Mouse (Mus musculus): ENCODE results near the gene Cd151. TPM values are rescaled to one million over a fixed set of nuclear protein-coding genes. Genes with fewer than 3 reads are reported as not detected.

The Cd151 gene
- polyA plus RNA-seq, 1 experiment from 2014 or later, result 49.6 TPM

DNA sequence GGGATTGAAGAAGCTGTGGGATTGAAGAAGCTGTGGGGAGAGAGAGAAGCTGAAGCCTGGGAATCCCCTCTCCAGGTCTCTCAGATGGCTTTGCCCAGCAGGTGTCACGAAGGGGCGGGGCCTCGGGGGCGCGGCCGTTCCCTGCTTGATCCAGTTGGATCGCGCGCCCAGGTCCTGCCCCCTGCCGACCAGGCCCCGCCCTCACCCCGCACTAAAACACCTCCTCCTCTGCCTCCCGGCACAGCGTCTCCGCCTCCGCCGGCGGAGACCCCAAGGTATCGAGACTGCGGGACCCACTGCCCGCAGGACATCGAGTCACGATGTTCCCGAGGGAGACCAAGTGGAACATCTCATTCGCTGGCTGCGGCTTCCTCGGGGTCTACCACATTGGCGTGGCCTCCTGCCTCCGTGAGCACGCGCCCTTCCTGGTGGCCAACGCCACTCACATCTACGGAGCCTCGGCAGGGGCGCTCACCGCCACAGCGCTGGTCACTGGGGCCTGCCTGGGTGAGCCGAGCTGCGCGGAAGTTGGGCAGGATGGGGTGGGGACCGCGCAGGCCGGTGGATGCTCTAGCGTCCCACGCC, 12.1 kb upstream of the Cd151 start, which contains the start of gene Pnpla2:
Gene Pnpla2 (plus strand): TSS at position 232 of the 585 bp plus-strand sequence.
- Histone ChIP-seq H3K9ac (replicated peaks; ENCODE audit: low read depth, low read length) (peak within 1 kb of the TSS; percentile 55), H3K9me3 (ENCODE audit: control insufficient read depth, low read length) (no peaks in the 10 kb centered on the region), H3K4me1 (ENCODE audit: control insufficient read depth, insufficient read depth, low read length) (peaks cover 10% of the 10 kb centered on the region), H3K4me3 (ENCODE audit: low read depth, low read length) (peak within 1 kb of the TSS; percentile 49), H3K4me2 (ENCODE audit: low read depth, low read length) (peak within 1 kb of the TSS; percentile 71), H3K36me3 (ENCODE audit: control insufficient read depth, insufficient read depth, low read length) (peaks cover 20% of the 10 kb centered on the region; the same call in 1 of the 2 replicates), H3K27me3 (ENCODE audit: control insufficient read depth, insufficient read depth, low read length) (peaks cover 8% of the 10 kb centered on the region), H3K27ac (ENCODE audit: low read depth, low read length) (peak within 1 kb of the TSS; percentile 10; the same call in 1 of the 2 replicates)
- under 1% methylated on average over 45 of the region's 45 CpGs for WGBS
- ATAC-seq (ENCODE audit: low read depth), result peak; percentile 80

DNA sequence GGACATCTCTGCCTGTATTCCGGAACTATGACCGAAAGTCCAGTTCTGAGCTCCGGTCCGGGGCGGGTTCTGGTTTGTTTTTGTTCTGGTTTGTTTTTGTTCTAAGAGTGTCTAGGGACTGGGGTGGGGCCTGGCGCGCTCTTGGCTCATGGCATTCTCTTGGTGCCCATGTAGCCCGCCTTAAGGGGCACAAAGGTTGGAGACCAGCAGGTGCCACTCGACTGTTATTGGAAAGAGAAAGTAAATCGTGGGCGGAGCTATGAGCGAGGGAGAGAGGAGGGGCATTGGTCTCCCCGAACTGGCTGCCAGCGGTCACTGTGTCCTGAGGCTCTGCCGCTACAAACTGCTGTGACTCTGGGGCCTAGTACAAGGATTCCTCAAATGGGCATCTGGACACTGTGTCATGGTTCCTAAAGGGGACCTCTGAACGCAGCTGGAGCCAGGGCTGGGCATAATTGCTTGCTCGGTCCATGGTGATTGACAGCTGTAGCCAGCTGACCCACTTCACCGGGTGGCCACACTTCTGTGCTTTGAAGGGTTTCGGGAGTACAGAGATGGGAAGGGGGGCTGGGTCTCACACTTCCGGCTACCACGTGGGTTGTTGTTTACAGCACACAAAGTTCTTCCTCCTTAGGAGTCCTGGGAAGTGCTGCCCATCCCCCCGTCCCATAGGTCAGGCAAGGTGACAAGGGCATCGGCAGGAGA, 11.4 kb upstream of the Cd151 start:
- peak overlapping the region; percentile 71 for H3K4me2 ChIP-seq (ENCODE audit: low read depth, low read length)
- H3K36me3 ChIP-seq (ENCODE audit: control insufficient read depth, insufficient read depth, low read length), result peaks cover 16% of the 10 kb centered on the region; the same call in 1 of the 2 replicates
- peak overlapping the region; percentile 49 for H3K4me3 ChIP-seq (ENCODE audit: low read depth, low read length)
- H3K27me3 ChIP-seq (ENCODE audit: control insufficient read depth, insufficient read depth, low read length), result peaks cover 13% of the 10 kb centered on the region
- peak; percentile 41 for ATAC-seq (ENCODE audit: low read depth)
- H3K27ac ChIP-seq (ENCODE audit: low read depth, low read length), result peak overlapping the region; percentile 10; the same call in 1 of the 2 replicates
- H3K9me3 ChIP-seq (ENCODE audit: control insufficient read depth, low read length), result no peaks in the 10 kb centered on the region
- 1% methylated on average over 23 of the region's 23 CpGs for WGBS
- H3K9ac ChIP-seq (replicated peaks; ENCODE audit: low read depth, low read length), result peak overlapping the region; percentile 55
- peaks cover 10% of the 10 kb centered on the region for H3K4me1 ChIP-seq (ENCODE audit: control insufficient read depth, insufficient read depth, low read length)

DNA sequence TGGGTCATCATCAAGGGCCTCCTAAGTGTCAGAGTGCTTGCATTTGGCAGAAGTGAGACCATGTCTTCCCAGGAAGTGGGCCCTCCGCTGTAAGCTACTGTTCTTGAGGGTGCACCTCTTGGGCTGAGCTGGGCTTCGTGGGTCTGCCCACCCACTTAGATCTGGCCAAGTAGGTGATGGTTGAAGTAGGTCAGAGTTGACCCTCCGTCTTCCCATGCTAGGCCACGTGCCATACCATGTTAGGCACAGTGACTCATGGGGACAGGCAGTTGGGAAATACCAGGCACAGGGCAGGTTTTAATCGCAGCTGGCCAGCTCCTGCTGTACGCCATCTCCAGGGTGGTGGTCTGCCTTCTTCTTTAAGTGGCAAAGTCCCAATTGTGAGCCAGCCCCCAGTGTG, 10.5 kb upstream of the Cd151 start:
- Histone ChIP-seq H3K27me3 (ENCODE audit: control insufficient read depth, insufficient read depth, low read length) (peaks cover 18% of the 10 kb centered on the region), H3K9me3 (ENCODE audit: control insufficient read depth, low read length) (no peaks in the 10 kb centered on the region), H3K4me3 (ENCODE audit: low read depth, low read length) (no peak overlapping the region), H3K9ac (replicated peaks; ENCODE audit: low read depth, low read length) (no peak overlapping the region), H3K4me2 (ENCODE audit: low read depth, low read length) (no peak overlapping the region), H3K36me3 (ENCODE audit: control insufficient read depth, insufficient read depth, low read length) (peaks cover 9% of the 10 kb centered on the region; the same call in 1 of the 2 replicates), H3K27ac (ENCODE audit: low read depth, low read length) (no peak overlapping the region), H3K4me1 (ENCODE audit: control insufficient read depth, insufficient read depth, low read length) (peaks cover 11% of the 10 kb centered on the region)
- ATAC-seq (ENCODE audit: low read depth), result no peak
- WGBS, result 92% methylated on average over 6 of the region's 6 CpGs

DNA sequence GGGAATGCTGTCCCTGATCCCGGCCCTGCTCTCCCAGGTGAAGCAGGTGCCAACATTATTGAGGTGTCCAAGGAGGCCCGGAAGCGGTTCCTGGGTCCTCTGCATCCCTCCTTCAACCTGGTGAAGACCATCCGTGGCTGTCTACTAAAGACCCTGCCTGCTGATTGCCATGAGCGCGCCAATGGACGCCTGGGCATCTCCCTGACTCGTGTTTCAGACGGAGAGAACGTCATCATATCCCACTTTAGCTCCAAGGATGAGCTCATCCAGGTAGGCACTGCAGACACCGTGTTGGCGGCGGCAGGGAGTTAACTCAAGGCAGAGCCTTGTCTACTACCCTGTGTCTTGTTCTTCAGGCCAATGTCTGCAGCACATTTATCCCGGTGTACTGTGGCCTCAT, 10.0 kb upstream of the Cd151 start:
- H3K4me2 ChIP-seq (ENCODE audit: low read depth, low read length), result no peak overlapping the region
- no peak overlapping the region for H3K27ac ChIP-seq (ENCODE audit: low read depth, low read length)
- WGBS, result 93% methylated on average over 14 of the region's 14 CpGs
- no peak overlapping the region for H3K4me3 ChIP-seq (ENCODE audit: low read depth, low read length)
- H3K36me3 ChIP-seq (ENCODE audit: control insufficient read depth, insufficient read depth, low read length), result peaks cover 8% of the 10 kb centered on the region; the same call in 1 of the 2 replicates
- no peaks in the 10 kb centered on the region for H3K9me3 ChIP-seq (ENCODE audit: control insufficient read depth, low read length)
- peaks cover 13% of the 10 kb centered on the region for H3K4me1 ChIP-seq (ENCODE audit: control insufficient read depth, insufficient read depth, low read length)
- peaks cover 22% of the 10 kb centered on the region for H3K27me3 ChIP-seq (ENCODE audit: control insufficient read depth, insufficient read depth, low read length)
- no peak overlapping the region for H3K9ac ChIP-seq (replicated peaks; ENCODE audit: low read depth, low read length)
- ATAC-seq (ENCODE audit: low read depth), result no peak

DNA sequence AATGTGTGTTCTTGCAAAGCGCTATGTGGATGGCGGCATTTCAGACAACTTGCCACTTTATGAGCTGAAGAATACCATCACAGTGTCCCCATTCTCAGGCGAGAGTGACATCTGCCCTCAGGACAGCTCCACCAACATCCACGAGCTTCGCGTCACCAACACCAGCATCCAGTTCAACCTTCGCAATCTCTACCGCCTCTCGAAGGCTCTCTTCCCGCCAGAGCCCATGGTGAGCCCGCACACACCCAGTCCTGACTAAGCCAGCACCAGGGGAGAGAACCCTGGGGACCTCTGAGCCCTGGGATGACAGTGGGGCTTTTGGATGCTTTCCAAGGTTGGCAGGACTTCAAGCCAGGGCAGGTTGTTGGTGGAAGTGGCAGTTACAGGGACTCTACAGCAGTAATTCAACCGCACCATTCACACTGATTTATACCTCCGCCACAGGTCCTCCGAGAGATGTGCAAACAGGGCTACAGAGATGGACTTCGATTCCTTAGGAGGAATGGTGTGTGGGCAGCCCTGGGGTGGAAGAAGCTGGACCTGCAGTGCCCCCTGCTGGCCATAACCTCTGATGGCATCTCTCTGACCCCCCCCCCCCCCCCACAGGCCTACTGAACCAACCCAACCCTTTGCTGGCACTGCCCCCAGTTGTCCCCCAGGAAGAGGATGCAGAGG, 9.1 kb upstream of the Cd151 start:
- 73% methylated on average over 15 of the region's 15 CpGs for WGBS
- H3K27me3 ChIP-seq (ENCODE audit: control insufficient read depth, insufficient read depth, low read length), result peaks cover 26% of the 10 kb centered on the region
- H3K9me3 ChIP-seq (ENCODE audit: control insufficient read depth, low read length), result no peaks in the 10 kb centered on the region
- no peak overlapping the region for H3K4me3 ChIP-seq (ENCODE audit: low read depth, low read length)
- ATAC-seq (ENCODE audit: low read depth), result no peak
- H3K4me1 ChIP-seq (ENCODE audit: control insufficient read depth, insufficient read depth, low read length), result peaks cover 13% of the 10 kb centered on the region
- peaks cover 8% of the 10 kb centered on the region; the same call in 1 of the 2 replicates for H3K36me3 ChIP-seq (ENCODE audit: control insufficient read depth, insufficient read depth, low read length)
- no peak overlapping the region for H3K4me2 ChIP-seq (ENCODE audit: low read depth, low read length)
- no peak overlapping the region for H3K27ac ChIP-seq (ENCODE audit: low read depth, low read length)
- no peak overlapping the region for H3K9ac ChIP-seq (replicated peaks; ENCODE audit: low read depth, low read length)

DNA sequence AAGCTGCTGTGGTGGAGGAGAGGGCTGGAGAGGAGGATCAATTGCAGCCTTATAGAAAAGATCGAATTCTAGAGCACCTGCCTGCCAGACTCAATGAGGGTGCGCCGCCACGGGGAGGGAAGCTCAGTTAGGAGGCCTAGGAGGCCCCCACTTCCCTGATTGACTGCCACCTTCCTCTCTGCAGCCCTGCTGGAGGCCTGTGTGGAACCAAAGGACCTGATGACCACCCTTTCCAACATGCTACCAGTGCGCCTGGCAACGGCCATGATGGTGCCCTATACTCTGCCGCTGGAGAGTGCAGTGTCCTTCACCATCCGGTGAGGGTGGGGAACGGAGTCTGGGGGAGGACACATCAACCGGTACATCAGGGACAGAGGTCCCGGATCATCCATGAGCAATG, 8.5 kb upstream of the Cd151 start:
- H3K4me1 ChIP-seq (ENCODE audit: control insufficient read depth, insufficient read depth, low read length), result peaks cover 13% of the 10 kb centered on the region
- ATAC-seq (ENCODE audit: low read depth), result no peak
- H3K27ac ChIP-seq (ENCODE audit: low read depth, low read length), result no peak overlapping the region
- no peak overlapping the region for H3K9ac ChIP-seq (replicated peaks; ENCODE audit: low read depth, low read length)
- H3K4me2 ChIP-seq (ENCODE audit: low read depth, low read length), result no peak overlapping the region
- no peaks in the 10 kb centered on the region for H3K9me3 ChIP-seq (ENCODE audit: control insufficient read depth, low read length)
- H3K4me3 ChIP-seq (ENCODE audit: low read depth, low read length), result no peak overlapping the region
- H3K36me3 ChIP-seq (ENCODE audit: control insufficient read depth, insufficient read depth, low read length), result peaks cover 8% of the 10 kb centered on the region; the same call in 1 of the 2 replicates
- 91% methylated on average over 11 of the region's 11 CpGs for WGBS
- peaks cover 32% of the 10 kb centered on the region for H3K27me3 ChIP-seq (ENCODE audit: control insufficient read depth, insufficient read depth, low read length)

DNA sequence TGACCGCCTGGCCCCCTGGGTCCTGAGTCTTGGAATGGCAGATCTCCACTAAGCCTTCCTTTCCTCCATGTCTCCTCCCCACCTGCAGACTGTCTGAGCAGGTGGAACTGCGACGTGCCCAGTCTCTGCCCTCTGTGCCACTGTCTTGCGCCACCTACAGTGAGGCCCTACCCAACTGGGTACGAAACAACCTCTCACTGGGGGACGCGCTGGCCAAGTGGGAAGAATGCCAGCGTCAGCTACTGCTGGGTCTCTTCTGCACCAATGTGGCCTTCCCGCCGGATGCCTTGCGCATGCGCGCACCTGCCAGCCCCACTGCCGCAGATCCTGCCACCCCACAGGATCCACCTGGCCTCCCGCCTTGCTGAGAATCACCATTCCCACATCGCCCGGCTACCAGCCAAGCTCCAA, 7.9 kb upstream of the Cd151 start:
- Histone ChIP-seq H3K4me1 (ENCODE audit: control insufficient read depth, insufficient read depth, low read length) (peaks cover 13% of the 10 kb centered on the region), H3K27ac (ENCODE audit: low read depth, low read length) (no peak overlapping the region), H3K4me3 (ENCODE audit: low read depth, low read length) (no peak overlapping the region), H3K27me3 (ENCODE audit: control insufficient read depth, insufficient read depth, low read length) (peaks cover 38% of the 10 kb centered on the region), H3K9ac (replicated peaks; ENCODE audit: low read depth, low read length) (no peak overlapping the region), H3K4me2 (ENCODE audit: low read depth, low read length) (no peak overlapping the region), H3K36me3 (ENCODE audit: control insufficient read depth, insufficient read depth, low read length) (peaks cover 8% of the 10 kb centered on the region; the same call in 1 of the 2 replicates), H3K9me3 (ENCODE audit: control insufficient read depth, low read length) (no peaks in the 10 kb centered on the region)
- no peak for ATAC-seq (ENCODE audit: low read depth)
- WGBS, result 90% methylated on average over 17 of the region's 17 CpGs

DNA sequence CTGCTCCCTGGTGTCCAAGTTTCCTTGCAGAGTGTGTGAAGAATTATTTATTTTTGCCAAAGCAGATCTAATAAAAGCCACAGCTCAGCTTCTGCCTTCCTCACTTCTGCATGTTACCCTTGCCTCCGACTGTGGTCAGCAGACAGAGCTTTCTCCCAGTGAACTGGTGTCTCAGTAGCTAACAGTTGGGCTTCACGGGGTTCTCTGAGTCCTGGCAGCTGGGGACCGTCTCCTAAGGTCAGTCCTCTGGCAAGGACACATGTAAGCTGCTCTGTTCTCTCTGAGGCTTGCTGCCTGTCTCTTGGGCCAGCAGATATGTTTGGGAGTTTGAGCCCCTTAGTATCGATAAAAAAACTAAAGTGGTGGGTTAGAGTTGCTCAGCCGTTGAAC, 7.2 kb upstream of the Cd151 start:
- Histone ChIP-seq H3K27ac (ENCODE audit: low read depth, low read length) (no peak overlapping the region), H3K36me3 (ENCODE audit: control insufficient read depth, insufficient read depth, low read length) (peaks cover 8% of the 10 kb centered on the region; the same call in 1 of the 2 replicates), H3K27me3 (ENCODE audit: control insufficient read depth, insufficient read depth, low read length) (peaks cover 45% of the 10 kb centered on the region), H3K9me3 (ENCODE audit: control insufficient read depth, low read length) (no peaks in the 10 kb centered on the region), H3K4me1 (ENCODE audit: control insufficient read depth, insufficient read depth, low read length) (peaks cover 14% of the 10 kb centered on the region), H3K4me3 (ENCODE audit: low read depth, low read length) (no peak overlapping the region), H3K4me2 (ENCODE audit: low read depth, low read length) (no peak overlapping the region), H3K9ac (replicated peaks; ENCODE audit: low read depth, low read length) (no peak overlapping the region)
- no peak for ATAC-seq (ENCODE audit: low read depth)
- WGBS, result 82% methylated on average over 5 of the region's 5 CpGs

All from neural tube, embryonic 14.5 days (tissue).